Mouse (Mus musculus) forebrain, embryonic 13.5 days (tissue): ENCODE measurements around the gene Sox15. TPM values are rescaled to one million over a fixed set of nuclear protein-coding genes. Genes with fewer than 3 reads are reported as not detected.
"Not testable (repeated sequence)": the region's sequence is repeated elsewhere in the genome, so short reads cannot be mapped to it uniquely, and the experiment has no call there.

Source experiments
- ATAC-seq: fragments of 200-750 bp; cut with Nextera tagmentation; 2 replicates; pipeline ENCODE4 v1.8.0; 2017
- H3K27ac ChIP-seq: fragments of 300-500 bp; sonication (generic); 2 replicates; pipeline ENCODE4 v1.5.1; 2015; ENCODE audit warnings: inconsistent platforms, mild to moderate bottlenecking, moderate library complexity
- H3K27me3 ChIP-seq: fragments of 300-500 bp; sonication (generic); 2 replicates; pipeline ENCODE4 v1.6.1; 2015; ENCODE audit warnings: mild to moderate bottlenecking, inconsistent platforms
- H3K36me3 ChIP-seq: fragments of 300-500 bp; sonication (generic); 2 replicates; pipeline ENCODE4 v1.6.1; 2015; ENCODE audit warnings: mild to moderate bottlenecking, inconsistent platforms; ENCODE audit not compliant: poor library complexity, severe bottlenecking
- H3K4me1 ChIP-seq: fragments of 300-500 bp; sonication (generic); 2 replicates; pipeline ENCODE4 v1.6.1; 2015; ENCODE audit warnings: inconsistent platforms
- H3K4me2 ChIP-seq: fragments of 300-500 bp; sonication (generic); 2 replicates; pipeline ENCODE4 v1.6.1; 2015; ENCODE audit warnings: inconsistent platforms, mild to moderate bottlenecking, moderate library complexity
- H3K4me3 ChIP-seq: fragments of 300-500 bp; sonication (generic); 2 replicates; pipeline ENCODE4 v1.5.1; 2015; ENCODE audit warnings: mild to moderate bottlenecking, inconsistent platforms
- H3K9ac ChIP-seq: fragments of 300-500 bp; sonication (generic); 2 replicates; pipeline ENCODE4 v1.6.1; 2015; ENCODE audit warnings: mild to moderate bottlenecking, inconsistent platforms
- H3K9me3 ChIP-seq: fragments of 300-500 bp; sonication (generic); replicated peaks from 2 replicates; pipeline ENCODE4 v1.6.1; 2016; ENCODE audit warnings: inconsistent platforms
- WGBS: fragments of 180-500 bp; shearing (Covaris S2); methylation state at CpG from one replicate; pipeline ENCODE4 v1.1.7; 2015; 5-methylcytosine and 5-hydroxymethylcytosine counted together
- microRNA counts: library from miRNA; unstranded; fragments of <30 nt; microRNA quantifications from one replicate; lab custom pipeline; 2016
- microRNA-seq: library from miRNA; unstranded; fragments of <30 nt; microRNA quantifications from one replicate; pipeline ENCODE4, GENCODE M21; 2016
- polyA plus RNA-seq: library from polyadenylated mRNA; unstranded; fragments of >200 nt; fragmentation: Nextera tagmentation; extraction: Ambion mirVana; gene quantifications from 2 replicates; pipeline ENCODE4 v1.2.1, GENCODE M21; 2015

Gene Sox15
- polyA plus RNA-seq, 1 experiment from 2014 or later = not detected

DNA sequence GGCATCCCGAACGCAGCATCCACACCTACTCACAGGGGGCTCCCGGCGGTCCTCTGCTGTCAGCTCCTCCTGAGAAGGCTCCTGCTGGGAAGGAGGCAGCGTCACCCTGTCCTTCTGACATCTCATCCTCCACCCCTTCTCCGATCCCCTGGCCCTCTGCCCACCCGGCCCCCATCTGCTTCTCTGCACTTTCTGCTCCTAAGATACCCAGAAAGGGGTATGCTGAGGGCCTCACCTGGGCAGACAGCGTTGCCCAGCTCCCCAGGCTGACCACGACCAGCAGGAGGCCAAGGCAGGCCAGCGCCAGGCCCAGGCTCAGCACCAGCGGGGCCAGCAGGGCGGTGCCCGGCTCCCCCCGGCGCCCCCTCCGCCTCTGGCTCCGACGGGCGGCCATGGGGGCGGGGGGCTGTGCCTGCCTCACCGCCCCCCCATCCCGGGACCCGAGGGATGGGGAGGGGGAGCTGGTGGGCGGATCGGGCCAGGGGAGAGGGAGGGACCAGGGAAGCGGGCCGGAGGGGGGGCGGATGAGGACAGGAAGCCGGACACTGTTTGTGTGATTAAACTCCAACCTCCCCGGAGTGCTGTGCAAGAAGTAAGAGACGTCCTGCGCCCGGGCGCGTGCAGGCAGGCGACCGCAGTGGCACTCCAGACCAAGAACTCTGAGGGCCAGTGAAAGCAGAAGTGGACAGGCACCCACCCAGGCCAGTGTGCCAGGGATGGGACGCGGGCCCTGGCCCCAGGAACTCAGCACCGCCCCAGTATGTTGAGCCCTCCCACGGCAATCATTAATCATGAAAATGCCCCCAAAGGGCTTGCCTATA, 40.5 kb downstream of the Sox15 start, which contains the start of the genes Tnfsf12 and Tnfsfm13:
Tnfsf12 (minus strand) TSS at position 489 of the 821 bp plus-strand sequence.
Tnfsfm13 (minus strand) TSS at position 738 of the 821 bp plus-strand sequence.
- Histone ChIP-seq H3K27me3 (0 out of 2 replicates have a peak, but pooled peaks cover 7% of the 10 kb centered on the region), H3K4me1 (peaks cover 12% of the 10 kb centered on the region), H3K4me2 (peak within 1 kb of the TSS; percentile 92), H3K4me3 (peak within 1 kb of the TSS; percentile 47), H3K36me3 (no peaks in the 10 kb centered on the region), H3K27ac (peak within 1 kb of the TSS; percentile 51; the same call in 1 of the 2 replicates), H3K9me3 (no peaks in the 10 kb centered on the region), H3K9ac (peak within 1 kb of the TSS; percentile 78)
- 2% methylated on average over 38 of the region's 41 CpGs for WGBS
- ATAC-seq = no peak

DNA sequence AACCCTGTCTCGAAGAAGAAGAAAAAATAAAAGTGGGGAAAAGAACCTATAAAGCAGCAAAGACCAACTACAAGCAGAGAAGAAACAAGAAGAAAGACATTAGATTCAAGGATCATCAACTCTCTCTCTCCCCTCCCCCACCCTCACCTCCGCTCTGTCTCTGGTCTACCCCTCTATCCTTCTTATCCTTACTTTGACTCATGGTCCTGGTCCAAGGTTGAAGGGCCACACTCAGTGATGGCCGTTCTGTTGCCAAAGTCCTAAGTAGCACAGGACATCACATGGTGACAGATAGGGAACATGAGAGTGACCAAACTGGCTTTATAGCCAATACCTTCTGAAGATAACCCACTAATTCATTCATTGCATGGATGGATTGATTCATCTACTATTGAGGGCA, 42.3 kb downstream of the Sox15 start:
- Histone ChIP-seq H3K27ac (no peak overlapping the region), H3K27me3 (0 out of 2 replicates have a peak, but pooled peaks cover 7% of the 10 kb centered on the region), H3K36me3 (no peaks in the 10 kb centered on the region), H3K4me1 (peaks cover 12% of the 10 kb centered on the region), H3K9me3 (no peaks in the 10 kb centered on the region), H3K9ac (no peak overlapping the region), H3K4me2 (no peak overlapping the region), H3K4me3 (no peak overlapping the region)
- ATAC-seq = no peak
- WGBS = 88% methylated on average over 3 of the region's 3 CpGs

DNA sequence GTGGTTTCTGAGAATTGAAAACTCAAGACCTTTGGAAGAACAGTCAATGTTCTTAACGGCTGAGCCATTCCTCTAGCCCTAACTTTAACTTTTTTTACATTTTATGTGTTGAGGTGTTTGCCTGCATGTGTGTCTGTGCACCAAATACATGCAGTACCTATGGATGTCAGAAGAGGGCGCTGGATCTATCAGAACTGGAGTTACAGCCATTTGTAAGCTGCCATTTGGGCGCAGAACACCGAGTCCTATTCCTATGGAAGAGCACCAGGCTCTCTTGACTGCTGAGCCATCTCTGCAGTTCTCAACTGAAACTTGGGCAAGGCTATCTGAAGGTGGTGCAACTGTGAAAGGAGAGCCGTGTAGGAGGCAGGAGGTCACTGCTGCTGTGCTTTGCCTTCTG, 43.5 kb downstream of the Sox15 start:
- ATAC-seq = no peak
- Histone ChIP-seq H3K9me3 (no peaks in the 10 kb centered on the region), H3K9ac (no peak overlapping the region), H3K27ac (no peak overlapping the region), H3K36me3 (no peaks in the 10 kb centered on the region), H3K4me1 (peaks cover 12% of the 10 kb centered on the region), H3K4me3 (no peak overlapping the region), H3K4me2 (no peak overlapping the region), H3K27me3 (0 out of 2 replicates have a peak, but pooled peaks cover 7% of the 10 kb centered on the region)
- WGBS = 71% methylated on average over 5 of the region's 5 CpGs

DNA sequence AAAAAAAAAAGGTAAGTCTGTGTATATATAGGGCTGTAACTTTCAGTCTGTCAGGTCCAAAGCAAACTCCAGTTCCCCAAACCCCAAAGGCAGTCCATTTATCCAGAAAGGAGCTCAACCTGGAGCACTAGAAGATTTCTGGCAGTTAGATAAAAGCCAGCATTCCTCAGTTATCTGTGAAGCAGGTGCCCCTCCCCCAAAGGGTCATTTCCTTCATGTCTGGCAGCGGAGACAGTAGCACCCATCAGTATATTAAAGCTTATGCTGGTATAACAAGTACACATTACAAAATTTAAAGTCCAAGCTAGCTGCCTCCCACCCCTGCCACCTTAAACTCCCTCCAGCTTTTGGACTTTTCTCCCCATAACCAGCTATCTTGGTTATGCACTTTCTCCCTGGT, 44.5 kb downstream of the Sox15 start:
- Histone ChIP-seq H3K27ac (no peak overlapping the region), H3K9me3 (no peaks in the 10 kb centered on the region), H3K4me1 (peaks cover 12% of the 10 kb centered on the region), H3K27me3 (0 out of 2 replicates have a peak, but pooled peaks cover 7% of the 10 kb centered on the region), H3K4me3 (no peak overlapping the region), H3K4me2 (no peak overlapping the region), H3K9ac (no peak overlapping the region), H3K36me3 (no peaks in the 10 kb centered on the region)
- 85% methylated on average over 1 of the region's 1 CpGs for WGBS
- no peak for ATAC-seq

DNA sequence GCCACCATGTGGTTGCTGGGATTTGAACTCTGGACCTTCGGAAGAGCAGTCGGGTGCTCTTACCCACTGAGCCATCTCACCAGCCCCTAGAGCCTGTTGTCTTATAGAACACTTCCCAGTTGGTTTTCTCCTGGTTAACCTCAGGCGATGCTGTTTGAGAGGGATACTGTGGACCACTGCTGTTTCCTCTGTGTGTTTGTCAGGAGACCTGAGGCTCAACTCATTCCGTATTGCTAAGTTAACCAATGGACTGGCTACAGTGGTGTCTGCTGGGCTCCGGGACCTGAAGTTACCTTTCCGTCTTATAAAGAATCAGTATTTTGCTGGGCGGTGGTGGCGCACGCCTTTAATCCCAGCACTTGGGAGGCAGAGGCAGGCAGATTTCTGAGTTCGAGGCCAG, 47.8 kb downstream of the Sox15 start:
- H3K9me3 ChIP-seq, H3K36me3 ChIP-seq, H3K27me3 ChIP-seq, H3K4me1 ChIP-seq, ATAC-seq, H3K27ac ChIP-seq, H3K4me2 ChIP-seq, H3K4me3 ChIP-seq, H3K9ac ChIP-seq: not testable (repeated sequence)
- 95% methylated on average over 10 of the region's 10 CpGs for WGBS

DNA sequence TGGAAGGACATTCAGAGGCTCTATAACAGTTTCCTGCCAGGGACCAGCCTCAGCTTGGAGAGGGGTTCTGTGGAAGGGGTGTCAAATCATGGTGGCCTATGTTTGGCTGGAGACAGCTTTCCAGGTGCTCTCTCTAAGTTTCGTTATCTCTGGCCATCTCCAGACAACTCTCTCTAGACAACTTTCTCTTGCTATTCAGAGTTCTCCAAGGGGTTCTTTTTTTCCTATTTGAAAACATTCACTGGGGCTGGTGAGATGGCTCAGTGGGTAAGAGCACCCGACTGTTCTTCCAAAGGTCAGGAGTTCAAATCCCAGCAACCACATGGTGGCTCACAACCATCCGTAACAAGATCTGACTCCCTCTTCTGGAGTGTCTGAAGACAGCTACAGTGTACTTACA, 48.3 kb downstream of the Sox15 start:
- H3K9ac ChIP-seq, H3K36me3 ChIP-seq, H3K27me3 ChIP-seq, H3K4me2 ChIP-seq, H3K27ac ChIP-seq, H3K4me1 ChIP-seq, H3K4me3 ChIP-seq, ATAC-seq, H3K9me3 ChIP-seq: not testable (repeated sequence)
- 81% methylated on average over 3 of the region's 3 CpGs for WGBS

DNA sequence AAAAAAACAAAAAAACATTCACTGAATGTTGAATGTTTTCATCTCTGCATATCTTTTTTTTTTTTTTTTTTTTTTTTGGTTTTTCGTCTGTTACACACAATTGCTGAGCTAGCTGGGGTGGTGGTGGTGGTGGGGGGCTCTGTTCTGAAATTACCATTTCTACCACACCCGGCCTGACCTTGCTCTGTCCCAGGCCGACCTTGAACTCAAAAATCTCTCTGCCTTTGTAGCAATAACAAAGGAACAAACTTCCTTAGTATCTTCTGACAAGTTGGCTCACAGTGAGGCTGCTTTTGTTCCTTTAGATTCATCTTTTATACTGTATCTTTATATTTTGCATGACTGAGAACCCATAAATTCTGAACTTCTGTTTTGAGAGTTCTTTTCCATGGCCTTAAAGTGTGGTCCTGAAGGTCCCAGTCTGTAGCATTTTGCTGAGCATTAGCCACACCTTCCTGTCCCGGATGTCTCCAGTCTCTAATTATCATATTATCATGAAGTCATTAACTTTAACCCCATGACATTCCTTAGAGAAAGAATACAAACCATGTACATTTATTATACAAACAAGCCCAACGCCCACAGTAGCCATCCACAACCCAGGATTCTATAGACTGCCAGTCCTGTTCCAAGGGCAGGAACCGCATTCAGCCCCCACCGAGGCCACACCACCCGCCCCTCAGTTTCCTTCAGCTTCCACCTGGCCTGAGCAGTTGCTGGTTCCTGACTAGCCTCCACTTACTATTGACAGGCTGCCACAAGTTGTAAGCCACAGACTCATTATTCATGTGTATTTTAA, 48.9 kb downstream of the Sox15 start:
- 68% methylated on average over 8 of the region's 8 CpGs for WGBS
- H3K9ac ChIP-seq = no peak overlapping the region
- no peaks in the 10 kb centered on the region for H3K27me3 ChIP-seq
- no peak overlapping the region for H3K4me2 ChIP-seq
- no peak overlapping the region for H3K4me3 ChIP-seq
- H3K27ac ChIP-seq = no peak overlapping the region
- H3K9me3 ChIP-seq = no peaks in the 10 kb centered on the region
- no peaks in the 10 kb centered on the region for H3K4me1 ChIP-seq
- no peak for ATAC-seq
- H3K36me3 ChIP-seq = no peaks in the 10 kb centered on the region

DNA sequence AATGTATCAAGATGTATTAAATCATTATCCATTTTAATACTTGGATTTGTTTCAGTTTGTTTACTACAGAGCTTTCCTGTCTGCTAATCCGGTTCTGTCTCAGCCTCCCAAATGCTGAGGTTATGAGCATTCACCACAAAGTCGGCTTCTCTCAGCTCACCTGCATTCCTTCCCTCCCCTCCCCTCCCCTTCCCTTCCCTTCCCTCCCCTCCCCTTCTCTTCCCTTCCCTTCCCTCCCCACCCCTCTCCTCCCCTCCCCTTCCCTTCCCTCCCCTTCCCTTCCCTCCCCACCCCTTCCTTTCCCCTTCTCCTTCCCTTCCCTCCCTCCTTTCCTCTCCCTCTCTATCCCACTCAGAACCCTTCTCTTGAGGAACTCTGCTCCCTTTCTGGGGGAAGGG, 49.5 kb downstream of the Sox15 start:
- Histone ChIP-seq H3K4me1 (no peaks in the 10 kb centered on the region), H3K27ac (no peak overlapping the region), H3K36me3 (no peaks in the 10 kb centered on the region), H3K27me3 (no peaks in the 10 kb centered on the region), H3K9ac (no peak overlapping the region), H3K4me2 (no peak overlapping the region), H3K4me3 (no peak overlapping the region), H3K9me3 (no peaks in the 10 kb centered on the region)
- 44% methylated on average over 2 of the region's 2 CpGs for WGBS
- ATAC-seq = no peak

MicroRNA genes within 50 kb of the gene (microRNA counts, 519-probe panel; counts per million panel counts)
- microRNA mmu-miR-1934 (lab: Ali Mortazavi, UCI) (177 counts per million, percentile 53 among the panel's probes with 10 or more counts), microRNA mmu-miR-467f (lab: Ali Mortazavi, UCI) (2,231 counts per million, percentile 59 among the panel's probes with 10 or more counts)

Small RNA genes within 50 kb of the gene (microRNA-seq; reads per million reads assigned to microRNA genes)
- gene Mir1934 (5.1 reads per million, percentile 15 among the genes with 10 or more reads in this experiment), gene Mir467f (not detected)

Other genes starting within 250 kb of the Sox15 start
- gene Kdm6b, start 241.6 kb upstream of the Sox15 start, polyA plus RNA-seq = 55.4 and 59.3 TPM in 2 replicates
- 1.7 and 2.0 TPM in 2 replicates for gene Dnah2, start 106.2 kb upstream of the Sox15 start, polyA plus RNA-seq
- gene Efnb3, start 95.1 kb upstream of the Sox15 start, polyA plus RNA-seq = 63.1 and 72.0 TPM in 2 replicates
- gene Wrap53, start 75.1 kb upstream of the Sox15 start, polyA plus RNA-seq = 32.0 and 35.1 TPM in 2 replicates
- 119 and 129 TPM in 2 replicates for gene Trp53, start 75.0 kb upstream of the Sox15 start, polyA plus RNA-seq
- gene Atp1b2, start 49.4 kb upstream of the Sox15 start, polyA plus RNA-seq = 12.7 and 14.0 TPM in 2 replicates
- not detected in 2 replicates for gene Shbg, start 37.4 kb upstream of the Sox15 start, polyA plus RNA-seq
- 20.6 and 22.7 TPM in 2 replicates for gene Sat2, start 33.3 kb upstream of the Sox15 start, polyA plus RNA-seq
- 38.7 and 42.2 TPM in 2 replicates for gene Fxr2, start 22.3 kb upstream of the Sox15 start, polyA plus RNA-seq
- gene Mpdu1, start 7.3 kb downstream of the Sox15 start, polyA plus RNA-seq = 89.4 and 95.2 TPM in 2 replicates
- 4.4 and 5.2 TPM in 2 replicates for gene Cd68, start 10.8 kb downstream of the Sox15 start, polyA plus RNA-seq
- gene Eif4a1, start 17.1 kb downstream of the Sox15 start, polyA plus RNA-seq = 654 and 701 TPM in 2 replicates
- gene Senp3, start 26.8 kb downstream of the Sox15 start, polyA plus RNA-seq = 93.7 and 99.6 TPM in 2 replicates
- 0.15 and 0.43 TPM in 2 replicates for gene Tnfsf13, start 30.5 kb downstream of the Sox15 start, polyA plus RNA-seq
- gene Tnfsf12, start 40.5 kb downstream of the Sox15 start, polyA plus RNA-seq = 1.00 and 1.1 TPM in 2 replicates
- gene Tnfsfm13, start 40.8 kb downstream of the Sox15 start, polyA plus RNA-seq = 0.45 and 0.87 TPM in 2 replicates
- gene Polr2a, start 103.3 kb downstream of the Sox15 start, polyA plus RNA-seq = 23.2 and 24.1 TPM in 2 replicates
- 0.26 and 0.58 TPM in 2 replicates for gene Slc35g3, start 106.7 kb downstream of the Sox15 start, polyA plus RNA-seq
- 1.6 and 1.8 TPM in 2 replicates for gene Zbtb4, start 110.6 kb downstream of the Sox15 start, polyA plus RNA-seq
- gene Chrnb1, start 140.6 kb downstream of the Sox15 start, polyA plus RNA-seq = 1.5 TPM in 2 replicates
- gene Fgf11, start 146.5 kb downstream of the Sox15 start, polyA plus RNA-seq = 3.3 and 3.8 TPM in 2 replicates
- gene Tmem102, start 150.3 kb downstream of the Sox15 start, polyA plus RNA-seq = 0.39 and 1.00 TPM in 2 replicates
- not detected in 2 replicates for gene Gm39566, start 160.0 kb downstream of the Sox15 start, polyA plus RNA-seq
- not detected in 2 replicates for gene Spem2, start 163.2 kb downstream of the Sox15 start, polyA plus RNA-seq
- gene Spem1, start 166.9 kb downstream of the Sox15 start, polyA plus RNA-seq = 0.37 and 0.52 TPM in 2 replicates
- 16.6 and 17.0 TPM in 2 replicates for gene Nlgn2, start 182.5 kb downstream of the Sox15 start, polyA plus RNA-seq
- gene Tmem256, start 183.2 kb downstream of the Sox15 start, polyA plus RNA-seq = 340 and 360 TPM in 2 replicates
- 44.1 and 45.4 TPM in 2 replicates for gene Plscr3, start 191.1 kb downstream of the Sox15 start, polyA plus RNA-seq
- gene Tnk1, start 203.4 kb downstream of the Sox15 start, polyA plus RNA-seq = 0.09 and 0.20 TPM in 2 replicates
- not detected in 2 replicates for gene Tmem95, start 222.7 kb downstream of the Sox15 start, polyA plus RNA-seq
- gene Kctd11, start 226.1 kb downstream of the Sox15 start, polyA plus RNA-seq = 1.3 and 1.4 TPM in 2 replicates
- 0.28 and 0.34 TPM in 2 replicates for gene Acap1, start 240.2 kb downstream of the Sox15 start, polyA plus RNA-seq
- 19.1 and 20.3 TPM in 2 replicates for gene 2810408A11Rik, start 245.7 kb downstream of the Sox15 start, polyA plus RNA-seq
- 15.5 and 20.2 TPM in 2 replicates for gene Neurl4, start 245.8 kb downstream of the Sox15 start, polyA plus RNA-seq